Mouse (Mus musculus) lung, postnatal 0 days (tissue): ENCODE data around the gene R3hdm4. TPM values are rescaled to one million over a fixed set of nuclear protein-coding genes. Genes with fewer than 3 reads are reported as not detected.

Source experiments
- ATAC-seq: fragments of 200-750 bp; cut with Nextera tagmentation; 2 replicates; pipeline ENCODE4 v1.8.0; 2017; ENCODE audit warnings: moderate library complexity
- DNase-seq: peaks from one replicate; pipeline ENCODE4 v3.0.0-alpha.2; 2016; ENCODE audit warnings: low spot score
- H3K27ac ChIP-seq: fragments of 300-500 bp; sonication (generic); 2 replicates; pipeline ENCODE4 v1.5.1; 2014; ENCODE audit warnings: antibody characterized with exemption, mild to moderate bottlenecking, low read length, mixed read lengths
- H3K27me3 ChIP-seq: fragments of 300-500 bp; sonication (generic); replicated peaks from 2 replicates; pipeline ENCODE4 v1.6.1; 2014; ENCODE audit warnings: low read length, mixed read lengths; ENCODE audit not compliant: insufficient read depth
- H3K36me3 ChIP-seq: fragments of 300-500 bp; sonication (generic); 2 replicates; pipeline ENCODE4 v1.6.1; 2014; ENCODE audit warnings: low read length, mixed read lengths; ENCODE audit not compliant: insufficient read depth
- H3K4me1 ChIP-seq: fragments of 300-500 bp; sonication (generic); 2 replicates; pipeline ENCODE4 v1.6.1; 2014; ENCODE audit warnings: antibody characterized with exemption, low read depth, low read length, mixed read lengths; ENCODE audit not compliant: insufficient read depth
- H3K4me2 ChIP-seq: fragments of 300-500 bp; sonication (generic); replicated peaks from 2 replicates; pipeline ENCODE4 v1.6.1; 2014; ENCODE audit warnings: low read depth, mild to moderate bottlenecking, low read length, moderate library complexity, mixed read lengths
- H3K4me3 ChIP-seq: fragments of 300-500 bp; sonication (generic); 2 replicates; pipeline ENCODE4 v1.5.1; 2014; ENCODE audit warnings: low read depth, low read length
- H3K9ac ChIP-seq: fragments of 300-500 bp; sonication (generic); replicated peaks from 2 replicates; pipeline ENCODE4 v1.6.1; 2014; ENCODE audit warnings: low read depth, mild to moderate bottlenecking
- H3K9me3 ChIP-seq: fragments of 300-500 bp; sonication (generic); 2 replicates; pipeline ENCODE4 v1.6.1; 2016; ENCODE audit warnings: low read length, mixed read lengths
- CTCF ChIP-seq: IDR thresholded peaks from 2 replicates; pipeline ENCODE4 v1.5.1; 2016; ENCODE audit warnings: antibody characterized with exemption, mild to moderate bottlenecking
- EP300 ChIP-seq: IDR thresholded peaks from 2 replicates; pipeline ENCODE4 v1.6.1; 2016; ENCODE audit warnings: antibody characterized with exemption, mild to moderate bottlenecking, control low read depth
- WGBS: fragments of 180-500 bp; shearing (Covaris S2); extraction: QIAGEN DNeasy Blood & Tissue Kit; methylation state at CpG from one replicate; pipeline ENCODE4 v1.1.7; 2014; 5-methylcytosine and 5-hydroxymethylcytosine counted together
- polyA plus RNA-seq: library from polyadenylated mRNA; unstranded; fragments of >200 nt; fragmentation: Nextera tagmentation; extraction: Ambion mirVana; gene quantifications from 2 replicates; pipeline ENCODE4 v1.2.1, GENCODE M21; 2015

R3hdm4 gene
- polyA plus RNA-seq, 1 experiment from 2014 or later, result 129 TPM

GRCm38 (mm10) chr10:79927324-79928029 is 6.5 kb upstream of the R3hdm4 start:
- Histone ChIP-seq H3K4me3 (peak overlapping the region; percentile 78), H3K36me3 (peaks cover 12% of the 10 kb centered on the region; the same call in 1 of the 2 replicates), H3K27me3 (peaks cover 3% of the 10 kb centered on the region; the same call in 1 of the 2 replicates), H3K4me2 (peak overlapping the region; percentile 90), H3K9ac (peak overlapping the region; percentile 83), H3K27ac (peak overlapping the region; percentile 95), H3K4me1 (peaks cover 22% of the 10 kb centered on the region), H3K9me3 (no peaks in the 10 kb centered on the region)
- no peak for TF ChIP-seq EP300
- peak; percentile 50 for TF ChIP-seq CTCF
- ATAC-seq (peak; percentile 44), DNase-seq (peak; percentile 65)
- whole genome bisulfite sequencing, result 0% methylated on average over 52 of the region's 54 CpGs

- TF ChIP-seq EP300 (0 out of 2 replicates have a peak, but pooled peaks have one; percentile 34), CTCF (no peak)
Measured at GRCm38 (mm10) chr10:79926491-79927323, 5.7 kb upstream of the R3hdm4 start, which contains the start of gene Arid3a. Gene Arid3a (plus strand): TSS chr10:79927043.

DNA sequence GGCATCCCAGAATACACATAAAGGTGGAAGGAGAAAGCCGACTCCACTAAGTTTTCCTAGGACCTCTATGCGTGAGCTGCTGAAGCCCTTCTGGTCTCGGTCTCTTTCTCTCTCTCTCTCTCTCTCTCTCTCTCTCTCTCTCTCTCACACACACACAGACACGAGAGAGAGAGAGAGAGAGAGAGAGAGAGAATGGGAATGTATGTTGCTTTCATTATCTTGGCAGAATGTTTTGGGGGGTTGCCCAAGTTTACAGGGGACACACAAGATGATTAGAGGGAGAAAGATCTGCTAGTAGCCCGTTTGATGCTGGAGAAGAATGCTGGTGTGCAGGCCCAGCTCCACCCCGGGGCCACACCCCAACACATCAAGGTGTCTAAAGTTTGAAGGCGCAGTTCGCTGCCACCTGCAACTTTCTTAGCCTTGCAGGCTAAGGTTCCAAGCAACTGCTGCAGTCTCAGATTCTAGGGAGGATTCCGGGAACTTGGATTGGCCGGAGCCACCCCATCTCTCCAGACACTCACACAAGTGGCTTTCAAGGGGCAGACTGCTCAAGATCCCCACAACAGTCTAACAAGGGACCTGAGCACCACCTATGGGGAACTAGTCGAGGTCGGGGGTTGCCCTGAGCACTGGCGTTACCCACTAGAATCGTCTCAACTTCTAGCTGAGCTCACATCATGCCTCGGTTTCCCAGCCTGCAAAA is 4.9 kb upstream of the R3hdm4 start:
- no peak for ATAC-seq
- Histone ChIP-seq H3K9me3 (no peaks in the 10 kb centered on the region), H3K27me3 (peaks cover 18% of the 10 kb centered on the region), H3K36me3 (peaks cover 4% of the 10 kb centered on the region; the same call in 1 of the 2 replicates), H3K4me2 (peak overlapping the region; percentile 90), H3K4me3 (peak overlapping the region; percentile 78), H3K9ac (peak overlapping the region; percentile 83; the same call in 1 of the 2 replicates), H3K4me1 (peaks cover 24% of the 10 kb centered on the region), H3K27ac (peak overlapping the region; percentile 95)
- DNase-seq, result no peak
- TF ChIP-seq EP300 (no peak), CTCF (0 out of 2 replicates have a peak, but pooled peaks have one; percentile 9)
- WGBS, result 5% methylated on average over 14 of the region's 15 CpGs

More at GRCm38 (mm10) chr10:79926491-79927323, 5.7 kb upstream of the R3hdm4 start, which contains the start of gene Arid3a:
- WGBS, result under 1% methylated on average over 61 of the region's 63 CpGs
- peak; percentile 97 for DNase-seq
- peak within 1 kb of the TSS; percentile 78 for H3K4me3 ChIP-seq
- ATAC-seq, result peak; percentile 81
- peak within 1 kb of the TSS; percentile 90 for H3K4me2 ChIP-seq
- peaks cover 12% of the 10 kb centered on the region; the same call in 1 of the 2 replicates for H3K36me3 ChIP-seq
- H3K27ac ChIP-seq, result peak within 1 kb of the TSS; percentile 95
- H3K27me3 ChIP-seq, result peaks cover 10% of the 10 kb centered on the region; the same call in 1 of the 2 replicates
- H3K9ac ChIP-seq, result peak within 1 kb of the TSS; percentile 83
- no peaks in the 10 kb centered on the region for H3K9me3 ChIP-seq
- peaks cover 18% of the 10 kb centered on the region for H3K4me1 ChIP-seq

GRCm38 (mm10) chr10:79924998-79925784 is 4.2 kb upstream of the R3hdm4 start:
- Histone ChIP-seq H3K27me3 (peaks cover 26% of the 10 kb centered on the region), H3K4me1 (peaks cover 24% of the 10 kb centered on the region), H3K9ac (no peak overlapping the region), H3K4me3 (no peak overlapping the region), H3K27ac (peak overlapping the region; percentile 95; the same call in 1 of the 2 replicates), H3K9me3 (no peaks in the 10 kb centered on the region), H3K36me3 (no peaks in the 10 kb centered on the region), H3K4me2 (peak overlapping the region; percentile 90; the same call in 1 of the 2 replicates)
- peak; percentile 100 for TF ChIP-seq CTCF
- no peak for TF ChIP-seq EP300
- WGBS, result 11% methylated on average over 29 of the region's 29 CpGs
- peak; percentile 89 for DNase-seq
- ATAC-seq, result peak; percentile 10; the same call in 1 of the 2 replicates

GRCm38 (mm10) chr10:79921572-79921971 is 564 bp upstream of the R3hdm4 start:
- no peak overlapping the region for H3K9ac ChIP-seq
- no peak overlapping the region for H3K4me3 ChIP-seq
- no peaks in the 10 kb centered on the region for H3K36me3 ChIP-seq
- H3K27ac ChIP-seq, result no peak overlapping the region
- peaks cover 35% of the 10 kb centered on the region for H3K27me3 ChIP-seq
- 5% methylated on average over 33 of the region's 34 CpGs for WGBS
- peaks cover 20% of the 10 kb centered on the region; the same call in 1 of the 2 replicates for H3K4me1 ChIP-seq
- DNase-seq, result no peak
- no peaks in the 10 kb centered on the region for H3K9me3 ChIP-seq
- ATAC-seq, result no peak
- no peak for TF ChIP-seq EP300
- TF ChIP-seq CTCF, result no peak
- H3K4me2 ChIP-seq, result peak overlapping the region; percentile 27; the same call in 1 of the 2 replicates
